ENCODE assay signal across 11 mouse cellular contexts in genomic region chr14:74846668-74847067, GRCm38 (mm10).
DNase-seq lines count a peak whose midpoint lies in the region; ATAC-seq and TF ChIP-seq lines count a peak whose summit lies in the region.
"Had no signal": no experiment of that assay in that cellular context is flagged by ENCODE, and none has a peak within 500 bp of the region (broad histone marks: within the 10 kb centered on the region; RNA-seq: fewer than 3 reads in every experiment).

No protein-coding gene starts in this region.

- H3K4me1 ChIP-seq in embryonic facial prominence, embryonic 11.5 days (ENCODE audit: control insufficient read depth, insufficient read depth, low read length) = no peaks in the 10 kb centered on the region
- H3K4me1 ChIP-seq in embryonic facial prominence, embryonic 10.5 days = peaks cover 22% of the 10 kb centered on the region
- H3K4me1 ChIP-seq in kidney, embryonic 15.5 days = peaks cover 45% of the 10 kb centered on the region
- peaks cover 18% of the 10 kb centered on the region for H3K4me1 ChIP-seq in kidney, adult 2 months (ENCODE audit: control insufficient read depth, insufficient read depth, low read length)

- peak; percentile 21 for DNase-seq in embryonic facial prominence, embryonic 11.5 days (ENCODE audit: low spot score)
- no peak for DNase-seq in embryonic facial prominence, embryonic 10.5 days (ENCODE audit: low spot score)
- no peak for DNase-seq in kidney, adult 2 months
- peak; percentile 19 for DNase-seq in thymus, postnatal 14 days
- DNase-seq in thymus, adult 18-20 months = no peak
- no peak for DNase-seq in urinary bladder, adult 18-20 months (ENCODE audit: low spot score in 2 of 2)
- DNase-seq: cerebellum, postnatal 36 days; gastrocnemius, postnatal 36 days had no signal

- WGBS in embryonic facial prominence, embryonic 11.5 days = 55% methylated on average over 5 of the region's 5 CpGs
- 62% methylated on average over 5 of the region's 5 CpGs for WGBS in embryonic facial prominence, embryonic 10.5 days
- WGBS in kidney, embryonic 15.5 days = 18% methylated on average over 5 of the region's 5 CpGs
- 48% methylated on average over 5 of the region's 5 CpGs for WGBS in kidney, adult 2 months

- no peaks in the 10 kb centered on the region for H3K27me3 ChIP-seq in embryonic facial prominence, embryonic 11.5 days (ENCODE audit: control insufficient read depth, insufficient read depth, low read length)
- no peaks in the 10 kb centered on the region for H3K27me3 ChIP-seq in embryonic facial prominence, embryonic 10.5 days (replicated peaks; ENCODE audit: low read depth, poor library complexity, severe bottlenecking)
- H3K27me3 ChIP-seq in kidney, embryonic 15.5 days = no peaks in the 10 kb centered on the region
- no peaks in the 10 kb centered on the region for H3K27me3 ChIP-seq in kidney, adult 2 months (replicated peaks; ENCODE audit: control insufficient read depth, insufficient read depth, low read length)

- no peak overlapping the region for H3K4me3 ChIP-seq in embryonic facial prominence, embryonic 11.5 days (ENCODE audit: low read depth, low read length)
- no peak overlapping the region for H3K4me3 ChIP-seq in embryonic facial prominence, embryonic 10.5 days
- H3K4me3 ChIP-seq in kidney, embryonic 15.5 days (replicated peaks) = no peak overlapping the region
- H3K4me3 ChIP-seq in kidney, adult 2 months (ENCODE audit: insufficient read depth, low read depth, low read length) = no peak overlapping the region
- H3K4me3 ChIP-seq: left cerebral cortex, adult 2 months had no signal

- no peaks in the 10 kb centered on the region for H3K9me3 ChIP-seq in embryonic facial prominence, embryonic 11.5 days (replicated peaks; ENCODE audit: control insufficient read depth, low read length)
- no peaks in the 10 kb centered on the region for H3K9me3 ChIP-seq in embryonic facial prominence, embryonic 10.5 days
- H3K9me3 ChIP-seq in kidney, embryonic 15.5 days (replicated peaks) = no peaks in the 10 kb centered on the region

- no peak overlapping the region for H3K27ac ChIP-seq in embryonic facial prominence, embryonic 11.5 days (replicated peaks; ENCODE audit: low read depth, low read length)
- H3K27ac ChIP-seq in embryonic facial prominence, embryonic 10.5 days (replicated peaks) = no peak overlapping the region
- peak overlapping the region; percentile 86 for H3K27ac ChIP-seq in kidney, embryonic 15.5 days
- no peak overlapping the region for H3K27ac ChIP-seq in kidney, adult 2 months (ENCODE audit: insufficient read depth, low read depth, low read length)
- H3K27ac ChIP-seq: left cerebral cortex, adult 2 months had no signal

- H3K9ac ChIP-seq in embryonic facial prominence, embryonic 11.5 days (replicated peaks; ENCODE audit: low read length) = no peak overlapping the region
- H3K9ac ChIP-seq in kidney, embryonic 15.5 days = no peak overlapping the region

- no peak for ATAC-seq in embryonic facial prominence, embryonic 11.5 days (replicated peaks; ENCODE audit: insufficient number of reproducible peaks, low FRiP score, low TSS enrichment, low read depth)
- no peak for ATAC-seq in kidney, embryonic 15.5 days (replicated peaks; ENCODE audit: low FRiP score)
- ATAC-seq in activated CD4-positive, CD25-positive, alpha-beta regulatory T cell, adult 4 months = no peak

- TF ChIP-seq CTCF in kidney, adult 2 months (conservative IDR thresholded peaks at IDR 0.05; ENCODE audit: insufficient read depth, insufficient read length, low read depth, low read length) = no peak

- no peaks in the 10 kb centered on the region for H3K36me3 ChIP-seq in embryonic facial prominence, embryonic 11.5 days (replicated peaks; ENCODE audit: control insufficient read depth, insufficient read depth, low read depth, low read length)
- H3K36me3 ChIP-seq in embryonic facial prominence, embryonic 10.5 days (replicated peaks) = no peaks in the 10 kb centered on the region
- no peaks in the 10 kb centered on the region for H3K36me3 ChIP-seq in kidney, embryonic 15.5 days
- H3K36me3 ChIP-seq in kidney, adult 2 months (ENCODE audit: control insufficient read depth, insufficient read depth, low read length) = no peaks in the 10 kb centered on the region

- TF ChIP-seq POLR2A in kidney, adult 2 months (IDR thresholded peaks at IDR 0.05; ENCODE audit: low read depth, low read length) = no peak

- no peak overlapping the region for H3K4me2 ChIP-seq in embryonic facial prominence, embryonic 11.5 days (ENCODE audit: low read depth, low read length)
- no peak overlapping the region for H3K4me2 ChIP-seq in kidney, embryonic 15.5 days

Comparison
In these comparisons a context has a peak if more than half of its experiments do, and no peak if none do; other contexts are left out.
1. DNase-seq: peak in embryonic facial prominence, embryonic 11.5 days (single experiment) and thymus, postnatal 14 days (single experiment); none in embryonic facial prominence, embryonic 10.5 days (single experiment), kidney, adult 2 months (single experiment), thymus, adult 18-20 months (0 of 2) and urinary bladder, adult 18-20 months (0 of 2).